Mouse (Mus musculus): ENCODE results near the gene Exoc2.

Exoc2 gene

GRCm38 (mm10) chr13:30814256-30814655 is 159.6 kb downstream of the Exoc2 start:
- no peak for DNase-seq

- DNase-seq, result no peak
These were observed 160.4 kb downstream of the Exoc2 start for GRCm38 (mm10) chr13:30813464-30813863.

GRCm38 (mm10) chr13:30809240-30809639 is 164.7 kb downstream of the Exoc2 start:
- no peak for DNase-seq

GRCm38 (mm10) chr13:30802336-30802955 is 171.4 kb downstream of the Exoc2 start:
- DNase-seq, result no peak

- DNase-seq, result no peak
These were observed 172.0 kb downstream of the Exoc2 start for GRCm38 (mm10) chr13:30801886-30802285.

GRCm38 (mm10) chr13:30795960-30796359 is 177.9 kb downstream of the Exoc2 start:
- DNase-seq, result no peak

- DNase-seq, result no peak
These were observed 180.3 kb downstream of the Exoc2 start for GRCm38 (mm10) chr13:30793616-30794015.

GRCm38 (mm10) chr13:30793196-30793595 is 180.7 kb downstream of the Exoc2 start:
- DNase-seq, result no peak

GRCm38 (mm10) chr13:30792741-30793140 is 181.2 kb downstream of the Exoc2 start:
- DNase-seq, result no peak

GRCm38 (mm10) chr13:30792308-30792707 is 181.6 kb downstream of the Exoc2 start:
- DNase-seq, result no peak

- no peak for DNase-seq
These were observed 183.9 kb downstream of the Exoc2 start for GRCm38 (mm10) chr13:30790016-30790415.

GRCm38 (mm10) chr13:30788421-30788820 is 185.5 kb downstream of the Exoc2 start:
- no peak for DNase-seq

GRCm38 (mm10) chr13:30787960-30788359 is 185.9 kb downstream of the Exoc2 start:
- no peak for DNase-seq

- DNase-seq, result no peak
These were observed 186.3 kb downstream of the Exoc2 start for GRCm38 (mm10) chr13:30787556-30787955.

- no peak for DNase-seq
These were observed 186.9 kb downstream of the Exoc2 start for GRCm38 (mm10) chr13:30787036-30787320.

GRCm38 (mm10) chr13:30786235-30787035 is 187.5 kb downstream of the Exoc2 start:
- no peak for DNase-seq

- no peak for DNase-seq
These were observed 188.4 kb downstream of the Exoc2 start for GRCm38 (mm10) chr13:30785423-30786040.

- no peak for DNase-seq
These were observed 191.5 kb downstream of the Exoc2 start for GRCm38 (mm10) chr13:30782419-30782818.

GRCm38 (mm10) chr13:30781905-30782304 is 192.0 kb downstream of the Exoc2 start:
- DNase-seq, result no peak

GRCm38 (mm10) chr13:30777678-30778179 is 196.2 kb downstream of the Exoc2 start:
- DNase-seq, result no peak

GRCm38 (mm10) chr13:30776021-30776420 is 197.9 kb downstream of the Exoc2 start:
- no peak for DNase-seq

- no peak for DNase-seq
These were observed 206.3 kb downstream of the Exoc2 start for GRCm38 (mm10) chr13:30767477-30768127.
